Mouse (Mus musculus): Measurements from ENCODE around the gene Soat2.
A peak's percentile ranks its signal among the peaks of the same experiment; 100 is the strongest.
"Not testable (repeated sequence)": the region's sequence is repeated elsewhere in the genome, so short reads cannot be mapped to it uniquely, and the experiment has no call there.

Gene Soat2

GRCm38 (mm10) chr15:102145330-102145729, 5.0 kb upstream of the Soat2 start:
- ATAC-seq (ENCODE audit: insufficient number of reproducible peaks, low FRiP score, low TSS enrichment), result no peak

GRCm38 (mm10) chr15:102146089-102146488, 4.2 kb upstream of the Soat2 start:
- ATAC-seq (ENCODE audit: insufficient number of reproducible peaks, low FRiP score, low TSS enrichment), result no peak

GRCm38 (mm10) chr15:102146882-102147281, 3.4 kb upstream of the Soat2 start:
- ATAC-seq (ENCODE audit: insufficient number of reproducible peaks, low FRiP score, low TSS enrichment), result 0 out of 2 replicates have a peak, but pooled peaks have one; percentile 36

GRCm38 (mm10) chr15:102147674-102148402, 2.5 kb upstream of the Soat2 start:
- ATAC-seq (ENCODE audit: insufficient number of reproducible peaks, low FRiP score, low TSS enrichment), result no peak

- no peak for ATAC-seq (ENCODE audit: insufficient number of reproducible peaks, low FRiP score, low TSS enrichment)
Measured at GRCm38 (mm10) chr15:102149561-102149960, 765 bp upstream of the Soat2 start.

- no peak for ATAC-seq (ENCODE audit: insufficient number of reproducible peaks, low FRiP score, low TSS enrichment)
Measured at GRCm38 (mm10) chr15:102152646-102153045, 2.3 kb downstream of the Soat2 start.

- not testable (repeated sequence) for ATAC-seq (ENCODE audit: insufficient number of reproducible peaks, low FRiP score, low TSS enrichment)
Measured at GRCm38 (mm10) chr15:102155006-102155405, 4.7 kb downstream of the Soat2 start.

GRCm38 (mm10) chr15:102156836-102157235, 6.5 kb downstream of the Soat2 start:
- ATAC-seq (ENCODE audit: insufficient number of reproducible peaks, low FRiP score, low TSS enrichment), result no peak

- ATAC-seq (ENCODE audit: insufficient number of reproducible peaks, low FRiP score, low TSS enrichment), result no peak
Measured at GRCm38 (mm10) chr15:102160415-102161060, 10.2 kb downstream of the Soat2 start.

- no peak for ATAC-seq (ENCODE audit: insufficient number of reproducible peaks, low FRiP score, low TSS enrichment)
Measured at GRCm38 (mm10) chr15:102163900-102164693, 13.8 kb downstream of the Soat2 start.

GRCm38 (mm10) chr15:102165468-102166100, 15.3 kb downstream of the Soat2 start:
- ATAC-seq (ENCODE audit: insufficient number of reproducible peaks, low FRiP score, low TSS enrichment), result no peak

GRCm38 (mm10) chr15:102167620-102168021, 17.3 kb downstream of the Soat2 start:
- no peak for ATAC-seq (ENCODE audit: insufficient number of reproducible peaks, low FRiP score, low TSS enrichment)

- no peak for ATAC-seq (ENCODE audit: insufficient number of reproducible peaks, low FRiP score, low TSS enrichment)
Measured at GRCm38 (mm10) chr15:102169064-102169463, 18.7 kb downstream of the Soat2 start.

GRCm38 (mm10) chr15:102173581-102173980, 23.3 kb downstream of the Soat2 start:
- no peak for ATAC-seq (ENCODE audit: insufficient number of reproducible peaks, low FRiP score, low TSS enrichment)

- no peak for ATAC-seq (ENCODE audit: insufficient number of reproducible peaks, low FRiP score, low TSS enrichment)
Measured at GRCm38 (mm10) chr15:102175736-102176319, 25.5 kb downstream of the Soat2 start.

GRCm38 (mm10) chr15:102176571-102177316, 26.4 kb downstream of the Soat2 start:
- no peak for ATAC-seq (ENCODE audit: insufficient number of reproducible peaks, low FRiP score, low TSS enrichment)

- no peak for ATAC-seq (ENCODE audit: insufficient number of reproducible peaks, low FRiP score, low TSS enrichment)
Measured at GRCm38 (mm10) chr15:102177417-102177816, 27.1 kb downstream of the Soat2 start.

- peak; percentile 64; the same call in 1 of the 2 replicates for ATAC-seq (ENCODE audit: insufficient number of reproducible peaks, low FRiP score, low TSS enrichment)
Measured at GRCm38 (mm10) chr15:102178279-102178678, 28.0 kb downstream of the Soat2 start.

- no peak for ATAC-seq (ENCODE audit: insufficient number of reproducible peaks, low FRiP score, low TSS enrichment)
Measured at GRCm38 (mm10) chr15:102179106-102179505, 28.8 kb downstream of the Soat2 start.
